Mouse (Mus musculus): ENCODE data around the gene Tmem158. TPM values are rescaled to one million over a fixed set of nuclear protein-coding genes. Genes with fewer than 3 reads are reported as not detected.

Gene Tmem158
- 10 to 100 TPM; 59.1 to 64.8 TPM for total RNA-seq (2021)

GRCm38 (mm10) chr9:123260611-123261021, at the start of gene Tmem158:
Gene Tmem158 (minus strand): TSS chr9:123260764.
- intact Hi-C loops (cut with DNase I) = no loop called here

GRCm38 (mm10) chr9:123309685-123310365, 49.3 kb upstream of the Tmem158 start:
- DNase-seq (ENCODE audit: low spot score in 2 of 2) = no peak
- intact Hi-C loops (cut with DNase I) = no loop called here

More at GRCm38 (mm10) chr9:123260611-123261021, at the start of gene Tmem158:
- DNase-seq (ENCODE audit: low spot score in 2 of 2) = peak in 1 of 2 experiments; percentile 88

- intact Hi-C loops (cut with DNase I) = no loop called here
- no peak for DNase-seq (ENCODE audit: low spot score in 2 of 2)
Measured at GRCm38 (mm10) chr9:123309073-123309472, 48.5 kb upstream of the Tmem158 start.

GRCm38 (mm10) chr9:123304917-123305316, 44.4 kb upstream of the Tmem158 start:
- intact Hi-C loops (cut with DNase I) = no loop called here
- DNase-seq (ENCODE audit: low spot score in 2 of 2) = no peak

- intact Hi-C loops (cut with DNase I) = no loop called here
- DNase-seq (ENCODE audit: low spot score in 2 of 2) = no peak
Measured at GRCm38 (mm10) chr9:123303952-123304351, 43.4 kb upstream of the Tmem158 start.

GRCm38 (mm10) chr9:123302759-123303313, 42.3 kb upstream of the Tmem158 start:
- intact Hi-C loops (cut with DNase I) = no loop called here
- no peak for DNase-seq (ENCODE audit: low spot score in 2 of 2)

GRCm38 (mm10) chr9:123297862-123298261, 37.3 kb upstream of the Tmem158 start:
- DNase-seq (ENCODE audit: low spot score in 2 of 2) = no peak
- intact Hi-C loops (cut with DNase I) = no loop called here

GRCm38 (mm10) chr9:123296229-123296628, 35.7 kb upstream of the Tmem158 start:
- DNase-seq (ENCODE audit: low spot score in 2 of 2) = no peak
- intact Hi-C loops (cut with DNase I) = no loop called here

GRCm38 (mm10) chr9:123294581-123294980, 34.0 kb upstream of the Tmem158 start:
- intact Hi-C loops (cut with DNase I) = no loop called here
- DNase-seq (ENCODE audit: low spot score in 2 of 2) = no peak

GRCm38 (mm10) chr9:123288378-123288777, 27.8 kb upstream of the Tmem158 start:
- intact Hi-C loops (cut with DNase I) = no loop called here

GRCm38 (mm10) chr9:123285623-123286022, 25.1 kb upstream of the Tmem158 start:
- intact Hi-C loops (cut with DNase I) = no loop called here

More at GRCm38 (mm10) chr9:123288378-123288777, 27.8 kb upstream of the Tmem158 start:
- DNase-seq (ENCODE audit: low spot score in 2 of 2) = no peak

GRCm38 (mm10) chr9:123280775-123281174, 20.2 kb upstream of the Tmem158 start:
- DNase-seq (ENCODE audit: low spot score in 2 of 2) = no peak
- intact Hi-C loops (cut with DNase I) = no loop called here

More at GRCm38 (mm10) chr9:123285623-123286022, 25.1 kb upstream of the Tmem158 start:
- no peak for DNase-seq (ENCODE audit: low spot score in 2 of 2)

GRCm38 (mm10) chr9:123278003-123278402, 17.4 kb upstream of the Tmem158 start:
- no peak for DNase-seq (ENCODE audit: low spot score in 2 of 2)
- intact Hi-C loops (cut with DNase I) = no loop called here

GRCm38 (mm10) chr9:123275373-123275772, 14.8 kb upstream of the Tmem158 start:
- no peak for DNase-seq (ENCODE audit: low spot score in 2 of 2)
- intact Hi-C loops (cut with DNase I) = no loop called here

- intact Hi-C loops (cut with DNase I) = no loop called here
- no peak for DNase-seq (ENCODE audit: low spot score in 2 of 2)
Measured at GRCm38 (mm10) chr9:123274674-123275073, 14.1 kb upstream of the Tmem158 start.

- DNase-seq (ENCODE audit: low spot score in 2 of 2) = no peak
- intact Hi-C loops (cut with DNase I) = no loop called here
Measured at GRCm38 (mm10) chr9:123273876-123274275, 13.3 kb upstream of the Tmem158 start.

GRCm38 (mm10) chr9:123271552-123271951, 11.0 kb upstream of the Tmem158 start:
- intact Hi-C loops (cut with DNase I) = no loop called here
- DNase-seq (ENCODE audit: low spot score in 2 of 2) = no peak

- intact Hi-C loops (cut with DNase I) = no loop called here
- no peak for DNase-seq (ENCODE audit: low spot score in 2 of 2)
Measured at GRCm38 (mm10) chr9:123269906-123270558, 9.5 kb upstream of the Tmem158 start.

- peak; percentile 81 to 82 for DNase-seq (ENCODE audit: low spot score in 2 of 2)
- intact Hi-C loops (cut with DNase I) = loop anchor here (5.0 kb wide), 2 partner anchors 107 to 267 kb away; partner anchors contain the start of genes Lars2 and Sacm1l
Measured at GRCm38 (mm10) chr9:123259896-123260610, 511 bp downstream of the Tmem158 start.

- no peak for DNase-seq (ENCODE audit: low spot score in 2 of 2)
Measured at GRCm38 (mm10) chr9:123259461-123259895, 1.1 kb downstream of the Tmem158 start.

More at GRCm38 (mm10) chr9:123259461-123259895, 1.1 kb downstream of the Tmem158 start:
- intact Hi-C loops (cut with DNase I) = loop anchor here (5.0 kb wide), 2 partner anchors 108 to 268 kb away; partner anchors contain the start of genes Lars2 and Sacm1l
